Mouse (Mus musculus) 3134 (cell line): ENCODE measurements at regions not wholly inside any gene's neighbourhood (a gene's known extent, or its start where the extent isn't known, plus 50 kb on each side); places are given as distances from the start of the nearest gene placed in this dataset.
A peak's percentile ranks its signal among the peaks of the same experiment; 100 is the strongest.

Experiments
- DNase-seq: peaks from one replicate; pipeline ENCODE4 v3.0.0-alpha.2; 2011; ENCODE audit warnings: low spot score; ENCODE audit not compliant: insufficient read length; ENCODE audit errors: extremely low read depth

- DNase-seq, result no peak
These were observed 128.7 kb upstream of the Prkg2 start for GRCm38 (mm10) chr5:99165807-99166360.

- peak; percentile 3 for DNase-seq
These were observed 120.8 kb upstream of the Prkg2 start for GRCm38 (mm10) chr5:99157973-99158372.

GRCm38 (mm10) chr5:99153269-99153850, 116.2 kb upstream of the Prkg2 start:
- no peak for DNase-seq

- DNase-seq, result no peak
These were observed 115.1 kb upstream of the Prkg2 start for GRCm38 (mm10) chr5:99152299-99152698.

DNA sequence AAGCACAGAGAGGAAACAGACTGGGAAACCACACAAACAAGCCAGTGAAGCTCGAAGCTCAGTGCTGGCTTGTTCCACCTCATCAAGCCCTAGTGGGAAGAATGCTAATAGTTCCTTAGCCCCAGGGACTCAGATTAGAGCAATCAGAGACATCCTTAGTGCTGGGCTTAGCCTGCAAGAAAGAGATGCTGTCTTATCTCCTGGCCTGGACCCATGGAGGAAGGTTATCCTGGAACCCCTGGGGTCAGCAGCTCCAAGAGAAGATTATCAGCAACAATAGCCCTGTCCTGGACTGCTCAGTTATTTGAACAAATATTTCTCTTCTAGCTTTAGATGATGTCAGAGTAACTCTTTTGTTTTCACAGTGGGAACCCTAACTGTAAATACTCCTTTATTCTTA, 112.8 kb upstream of the Prkg2 start:
- no peak for DNase-seq

DNA sequence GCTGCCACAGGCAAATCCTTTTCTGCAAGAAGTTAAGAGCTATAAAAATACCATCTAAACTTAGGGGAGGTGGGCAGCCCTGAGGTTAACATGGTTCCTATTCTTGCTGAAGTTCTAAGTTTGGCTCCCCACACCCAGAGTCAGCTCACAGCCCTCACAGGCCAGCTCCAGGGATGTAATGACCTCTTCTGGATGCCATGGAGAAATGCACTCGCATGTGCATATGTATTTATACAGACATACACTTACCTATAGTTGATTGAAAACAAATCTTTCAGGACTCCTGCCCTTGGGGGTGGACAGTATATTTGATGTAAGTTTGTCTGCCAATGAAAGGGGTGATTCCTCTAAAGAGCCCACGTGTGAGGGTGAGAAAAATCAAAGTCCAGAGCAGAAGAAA, 95.5 kb upstream of the Prkg2 start:
- DNase-seq, result no peak

GRCm38 (mm10) chr5:99128628-99129027, 91.5 kb upstream of the Prkg2 start:
- DNase-seq, result no peak

DNA sequence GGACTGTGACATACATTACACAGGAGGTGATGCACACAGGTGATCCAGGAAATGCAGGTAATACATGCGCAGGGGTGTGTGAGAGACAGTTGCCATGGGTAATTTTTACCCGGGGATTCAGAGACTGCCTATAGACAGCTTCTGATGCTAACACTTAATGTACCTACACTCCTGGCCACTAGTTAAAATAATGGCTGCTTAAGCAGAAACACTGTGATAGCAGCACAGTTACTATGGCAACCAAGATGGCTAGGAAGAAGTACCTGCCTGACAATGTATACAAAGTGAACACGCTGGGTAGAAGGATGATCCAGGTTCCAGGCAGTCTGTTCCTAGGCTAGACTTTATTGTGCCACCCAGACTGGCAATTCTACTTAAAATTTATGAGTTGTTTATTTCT, 88.3 kb upstream of the Prkg2 start:
- no peak for DNase-seq

- DNase-seq, result no peak
These were observed 74.6 kb upstream of the Prkg2 start for GRCm38 (mm10) chr5:99111755-99112154.

- no peak for DNase-seq
These were observed 74.1 kb upstream of the Prkg2 start for GRCm38 (mm10) chr5:99111235-99111634.

DNA sequence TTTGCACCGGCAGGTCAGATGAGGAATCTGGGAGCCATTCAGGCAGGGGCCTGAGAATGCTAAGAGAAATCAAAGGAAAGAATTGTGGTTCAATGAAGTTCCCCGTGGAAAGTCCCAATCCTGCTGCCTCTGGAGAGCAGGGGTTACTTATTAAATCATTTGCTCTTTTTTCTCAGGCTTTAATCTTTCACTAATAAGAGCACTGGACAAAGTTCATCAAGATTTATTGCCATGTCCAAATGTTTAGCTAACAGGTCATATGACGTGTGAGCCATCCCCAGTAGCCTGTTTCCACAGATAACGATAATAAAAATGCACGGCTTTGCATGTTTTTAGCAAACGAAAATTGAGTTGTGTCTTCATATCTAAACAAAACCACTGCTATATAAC, 62.6 kb upstream of the Prkg2 start:
- DNase-seq, result no peak

GRCm38 (mm10) chr5:99099014-99099726, 62.0 kb upstream of the Prkg2 start:
- no peak for DNase-seq
